Mouse (Mus musculus) heart, embryonic 10.5 days (tissue): ENCODE results near the gene Unc93a. TPM values are rescaled to one million over a fixed set of nuclear protein-coding genes. Genes with fewer than 3 reads are reported as not detected.

Experiments
- polyA plus RNA-seq: library from polyadenylated mRNA; unstranded; fragments of >200 nt; fragmentation: Nextera tagmentation; extraction: Ambion mirVana; gene quantifications from 2 replicates; pipeline ENCODE4 v1.2.1, GENCODE M21; 2016

The Unc93a gene
- polyA plus RNA-seq, 1 experiment from 2014 or later, result not detected

Other genes starting within 250 kb of the Unc93a start
- 1.4 and 2.5 TPM in 2 replicates for gene Pnldc1, start 221.6 kb downstream of the Unc93a start, polyA plus RNA-seq
- gene Tcp1, start 216.1 kb downstream of the Unc93a start, polyA plus RNA-seq, result 440 and 487 TPM in 2 replicates
- gene Mrpl18, start 215.5 kb downstream of the Unc93a start, polyA plus RNA-seq, result 203 and 208 TPM in 2 replicates
- gene Acat3, start 191.2 kb downstream of the Unc93a start, polyA plus RNA-seq, result 0.30 and 0.31 TPM in 2 replicates
- 95.8 and 146 TPM in 2 replicates for gene Acat2, start 171.1 kb downstream of the Unc93a start, polyA plus RNA-seq
- gene Wtap, start 137.6 kb downstream of the Unc93a start, polyA plus RNA-seq, result 74.4 and 87.6 TPM in 2 replicates
- gene Sod2, start 125.0 kb downstream of the Unc93a start, polyA plus RNA-seq, result 213 and 293 TPM in 2 replicates
- not detected in 2 replicates for gene Gpr31b, start 79.5 kb downstream of the Unc93a start, polyA plus RNA-seq
- gene Tcp10b, start 70.7 kb downstream of the Unc93a start, polyA plus RNA-seq, result 0.17 TPM in 1 of 2 replicates, not detected in the other
- not detected in 2 replicates for gene Smok2a, start 89.4 kb upstream of the Unc93a start, polyA plus RNA-seq
- not detected in 2 replicates for gene Smok2b, start 98.4 kb upstream of the Unc93a start, polyA plus RNA-seq
- not detected in 2 replicates for gene Tcp10c, start 222.8 kb upstream of the Unc93a start, polyA plus RNA-seq